10 mouse cellular contexts compared by ENCODE assay signal in genomic region chr17:84083307-84084263, GRCm38 (mm10).
DNase-seq lines count a peak whose midpoint lies in the region; ATAC-seq and TF ChIP-seq lines count a peak whose summit lies in the region.
"Had no signal": no experiment of that assay in that cellular context is flagged by ENCODE, and none has a peak within 500 bp of the region (broad histone marks: within the 10 kb centered on the region; RNA-seq: fewer than 3 reads in every experiment).

No protein-coding gene starts in this region.

- no peak for DNase-seq in hindbrain, embryonic 10.5 days (ENCODE audit: low spot score)
- DNase-seq in embryo, embryonic 9.5 days (ENCODE audit: extremely low spot score): peak; percentile 26
- peak; percentile 77 to 79 for DNase-seq in heart, postnatal 10 days
- DNase-seq in limb, embryonic 14.5 days (ENCODE audit: low spot score): peak; percentile 62
- DNase-seq in thymus, postnatal 25 days: peak; percentile 13
- DNase-seq in forebrain, embryonic 14.5 days (ENCODE audit: low spot score): no peak

- H3K9me3 ChIP-seq in hindbrain, embryonic 10.5 days: no peaks in the 10 kb centered on the region
- H3K9me3 ChIP-seq in hindbrain, embryonic 13.5 days: no peaks in the 10 kb centered on the region
- H3K9me3 ChIP-seq in limb, embryonic 14.5 days (ENCODE audit: control insufficient read depth, low read length): no peaks in the 10 kb centered on the region
- H3K9me3 ChIP-seq in forebrain, embryonic 14.5 days (replicated peaks; ENCODE audit: control insufficient read depth, low read length): no peaks in the 10 kb centered on the region
- H3K9me3 ChIP-seq: G1E; hindbrain, embryonic 15.5 days had no signal

- peak overlapping the region; percentile 75 for H3K27ac ChIP-seq in hindbrain, embryonic 10.5 days
- no peak overlapping the region for H3K27ac ChIP-seq in hindbrain, embryonic 13.5 days
- peak overlapping the region; percentile 21; the same call in 1 of the 2 replicates for H3K27ac ChIP-seq in limb, embryonic 14.5 days (replicated peaks; ENCODE audit: low read depth, low read length)
- no peak overlapping the region for H3K27ac ChIP-seq in forebrain, embryonic 14.5 days (ENCODE audit: low read depth, low read length)

- no peak for ATAC-seq in hindbrain, embryonic 13.5 days (ENCODE audit: low FRiP score)
- ATAC-seq in limb, embryonic 14.5 days (ENCODE audit: low FRiP score, low read depth): 0 out of 2 replicates have a peak, but pooled peaks have one; percentile 19
- no peak for ATAC-seq in frontal cortex, adult (ENCODE audit: low TSS enrichment)
- ATAC-seq in forebrain, embryonic 14.5 days: no peak

- intact Hi-C loops in heart, postnatal 10 days (cut with DNase I): loop anchor here (2.0 kb wide), 1 partner anchor 41 kb away; no protein-coding TSS in a partner anchor

- no peaks in the 10 kb centered on the region for H3K27me3 ChIP-seq in hindbrain, embryonic 10.5 days (ENCODE audit: insufficient read depth, poor library complexity, severe bottlenecking)
- no peaks in the 10 kb centered on the region for H3K27me3 ChIP-seq in hindbrain, embryonic 13.5 days
- no peaks in the 10 kb centered on the region for H3K27me3 ChIP-seq in limb, embryonic 14.5 days (ENCODE audit: control insufficient read depth, insufficient read depth, low read length)
- no peaks in the 10 kb centered on the region for H3K27me3 ChIP-seq in forebrain, embryonic 14.5 days (replicated peaks; ENCODE audit: control insufficient read depth, insufficient read depth, low read length)
- H3K27me3 ChIP-seq: hindbrain, embryonic 15.5 days had no signal

- no peak overlapping the region for H3K9ac ChIP-seq in hindbrain, embryonic 13.5 days
- H3K9ac ChIP-seq in limb, embryonic 14.5 days (ENCODE audit: low read depth, low read length, severe bottlenecking): no peak overlapping the region
- no peak overlapping the region for H3K9ac ChIP-seq in forebrain, embryonic 14.5 days (ENCODE audit: low read length)
- H3K9ac ChIP-seq: hindbrain, embryonic 15.5 days had no signal

- WGBS in hindbrain, embryonic 10.5 days: 75% methylated on average over 16 of the region's 16 CpGs
- 75% methylated on average over 16 of the region's 16 CpGs for WGBS in hindbrain, embryonic 13.5 days
- 59% methylated on average over 16 of the region's 16 CpGs for WGBS in limb, embryonic 14.5 days
- 79% methylated on average over 16 of the region's 16 CpGs for WGBS in forebrain, embryonic 14.5 days

- no peak overlapping the region for H3K4me3 ChIP-seq in hindbrain, embryonic 10.5 days
- H3K4me3 ChIP-seq in hindbrain, embryonic 13.5 days: no peak overlapping the region
- no peak overlapping the region for H3K4me3 ChIP-seq in limb, embryonic 14.5 days (replicated peaks; ENCODE audit: low read length)
- no peak overlapping the region for H3K4me3 ChIP-seq in forebrain, embryonic 14.5 days (ENCODE audit: low read depth, low read length)
- H3K4me3 ChIP-seq: hindbrain, embryonic 15.5 days had no signal

- peaks cover 47% of the 10 kb centered on the region for H3K4me1 ChIP-seq in hindbrain, embryonic 10.5 days (replicated peaks)
- peaks cover 36% of the 10 kb centered on the region for H3K4me1 ChIP-seq in hindbrain, embryonic 13.5 days (replicated peaks)
- peaks cover 32% of the 10 kb centered on the region for H3K4me1 ChIP-seq in limb, embryonic 14.5 days (ENCODE audit: control insufficient read depth, insufficient read depth, low read length)
- H3K4me1 ChIP-seq in forebrain, embryonic 14.5 days (ENCODE audit: control insufficient read depth, insufficient read depth, low read length): peaks cover 21% of the 10 kb centered on the region

- H3K4me2 ChIP-seq in hindbrain, embryonic 13.5 days: no peak overlapping the region
- H3K4me2 ChIP-seq in limb, embryonic 14.5 days (replicated peaks; ENCODE audit: low read depth, low read length, severe bottlenecking): no peak overlapping the region
- H3K4me2 ChIP-seq in forebrain, embryonic 14.5 days (ENCODE audit: low read length): no peak overlapping the region
- H3K4me2 ChIP-seq: hindbrain, embryonic 15.5 days had no signal

- no peaks in the 10 kb centered on the region for H3K36me3 ChIP-seq in hindbrain, embryonic 10.5 days
- H3K36me3 ChIP-seq in hindbrain, embryonic 13.5 days: no peaks in the 10 kb centered on the region
- no peaks in the 10 kb centered on the region for H3K36me3 ChIP-seq in limb, embryonic 14.5 days (ENCODE audit: control insufficient read depth, insufficient read depth, low read length)
- H3K36me3 ChIP-seq in forebrain, embryonic 14.5 days (ENCODE audit: control insufficient read depth, insufficient read depth, low read length): no peaks in the 10 kb centered on the region
- H3K36me3 ChIP-seq: G1E; hindbrain, embryonic 15.5 days had no signal

- no peak for TF ChIP-seq POLR2A in limb, embryonic 14.5 days (IDR thresholded peaks at IDR 0.05; ENCODE audit: borderline replicate concordance, extremely low read depth, insufficient read depth, insufficient read length)

Comparison
In these comparisons a context has a peak if more than half of its experiments do, and no peak if none do; other contexts are left out.
1. H3K27ac ChIP-seq: peak in hindbrain, embryonic 10.5 days (single experiment) and limb, embryonic 14.5 days (single experiment); none in hindbrain, embryonic 13.5 days (single experiment) and forebrain, embryonic 14.5 days (single experiment).
2. DNase-seq: peak in embryo, embryonic 9.5 days (single experiment), heart, postnatal 10 days (2 of 2), limb, embryonic 14.5 days (single experiment) and thymus, postnatal 25 days (single experiment); none in hindbrain, embryonic 10.5 days (single experiment) and forebrain, embryonic 14.5 days (single experiment).